Mouse (Mus musculus) frontal cortex, postnatal 14 days (tissue): ENCODE results near the gene Entpd8.

Source experiments
- DNase-seq, 2 experiments: peaks; one replicate each; pipeline ENCODE4 v3.0.0; 2022; ENCODE audit warnings: low spot score in 2 of 2

Entpd8 gene

GRCm38 (mm10) chr2:25095109-25095850 lies 15.2 kb downstream of the Entpd8 start, which contains the start of gene Noxa1:
Gene Noxa1, minus strand, starts transcription at chr2:25095149.
- DNase-seq, result no peak

GRCm38 (mm10) chr2:25098005-25098615 lies 18.0 kb downstream of the Entpd8 start:
- DNase-seq, result no peak

- DNase-seq, result peak in 1 of 2 experiments; percentile 30
Observed at GRCm38 (mm10) chr2:25098956-25099355, 18.9 kb downstream of the Entpd8 start.

- DNase-seq, result no peak
Observed at GRCm38 (mm10) chr2:25099703-25100102, 19.6 kb downstream of the Entpd8 start.

- DNase-seq, result no peak
Observed at GRCm38 (mm10) chr2:25104122-25104521, 24.0 kb downstream of the Entpd8 start.

DNA sequence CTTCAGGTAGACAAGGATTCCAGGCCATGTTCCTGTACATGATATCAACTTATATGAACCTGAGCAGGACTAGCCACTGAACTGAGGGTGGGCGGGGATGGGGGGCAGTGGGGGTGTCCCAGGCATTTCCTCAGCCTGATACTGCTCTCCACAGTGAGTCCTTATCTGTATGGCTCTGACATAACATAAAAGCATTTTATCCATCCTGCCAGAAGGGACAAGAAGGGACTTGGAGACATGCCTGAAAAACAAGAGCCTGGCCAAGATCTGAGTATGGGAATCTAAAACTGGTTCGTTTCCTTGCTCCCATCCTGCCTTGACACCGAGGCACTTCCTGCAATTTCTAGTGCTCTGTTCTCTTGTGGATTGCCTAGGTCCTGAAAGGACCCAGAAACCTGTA lies 25.9 kb downstream of the Entpd8 start:
- no peak for DNase-seq

GRCm38 (mm10) chr2:25109487-25109886 lies 29.4 kb downstream of the Entpd8 start:
- no peak for DNase-seq

DNA sequence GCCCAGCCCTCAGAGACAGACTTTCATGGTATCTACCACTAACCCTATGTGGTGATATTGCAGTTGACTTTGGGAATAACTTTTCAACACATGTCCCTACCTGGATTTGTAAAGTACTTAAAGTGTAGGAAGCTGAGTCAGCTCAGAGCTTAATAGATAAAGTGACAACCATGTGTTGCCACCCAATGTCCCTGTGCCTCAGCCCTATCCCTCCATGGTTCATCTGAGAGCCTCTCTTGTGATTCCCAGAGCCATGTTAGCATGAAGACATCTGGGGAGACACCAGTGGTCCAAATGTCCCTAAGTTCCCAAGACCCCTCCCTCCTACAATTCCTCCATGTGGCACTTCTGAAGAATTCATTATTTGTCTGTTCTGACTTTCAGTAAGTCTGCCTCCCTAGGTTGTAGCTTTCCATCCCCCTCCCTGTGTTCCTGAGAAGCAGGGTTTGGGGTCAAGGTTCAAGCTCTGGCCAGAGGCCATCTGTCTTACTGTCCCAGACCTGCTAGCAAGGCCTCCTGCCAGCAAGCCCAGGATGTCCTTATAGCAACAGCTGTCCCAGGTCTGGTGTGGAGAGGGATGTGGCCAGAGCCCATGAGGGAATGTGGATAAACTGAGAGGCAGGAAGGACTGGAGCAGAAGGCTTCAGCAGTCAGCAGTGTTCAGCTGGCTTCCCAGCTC lies 30.5 kb downstream of the Entpd8 start:
- no peak for DNase-seq

GRCm38 (mm10) chr2:25111184-25111791 lies 31.2 kb downstream of the Entpd8 start:
- no peak for DNase-seq

DNA sequence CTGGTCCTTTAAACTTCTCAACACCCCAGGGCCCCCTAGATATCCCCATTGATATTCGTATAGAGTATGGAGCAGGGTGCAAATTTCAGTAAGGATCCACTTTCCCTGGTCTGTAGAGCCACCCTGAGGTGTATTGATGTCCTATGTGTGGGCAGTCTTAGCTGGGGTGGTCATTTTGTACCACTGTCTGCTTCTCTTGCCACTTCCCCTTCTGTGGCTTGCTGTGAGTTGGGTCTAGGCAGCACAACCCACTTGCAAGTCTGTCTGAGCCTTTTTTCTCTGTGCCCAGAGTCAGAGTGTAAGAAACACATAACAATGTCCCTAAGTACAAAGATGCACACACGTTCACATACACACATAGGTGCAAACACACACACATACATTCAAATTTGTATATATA lies 34.2 kb downstream of the Entpd8 start:
- DNase-seq, result no peak

DNA sequence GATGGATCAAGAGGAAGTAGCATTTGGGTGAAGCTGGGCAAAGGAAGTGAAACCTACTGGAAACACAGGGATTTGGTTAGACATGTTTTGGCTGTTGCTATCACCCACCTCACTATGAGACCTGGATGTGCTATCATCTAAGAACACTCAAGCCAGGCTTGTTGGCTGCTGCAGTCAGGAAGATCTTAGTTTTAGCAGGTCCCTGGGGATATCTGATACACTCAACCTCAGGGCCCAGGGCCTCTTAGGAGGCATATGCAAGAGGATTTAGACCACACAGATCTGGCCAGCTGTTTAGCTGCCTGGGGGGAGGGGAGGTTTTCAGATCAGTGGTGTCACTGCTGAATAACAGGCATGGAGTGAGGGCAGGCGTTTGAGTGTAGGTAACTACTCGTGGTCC lies 35.3 kb downstream of the Entpd8 start:
- no peak for DNase-seq

GRCm38 (mm10) chr2:25120963-25121362 lies 40.9 kb downstream of the Entpd8 start:
- DNase-seq, result no peak

- no peak for DNase-seq
Observed at GRCm38 (mm10) chr2:25122666-25123065, 42.6 kb downstream of the Entpd8 start.

GRCm38 (mm10) chr2:25123527-25123926 lies 43.4 kb downstream of the Entpd8 start:
- no peak for DNase-seq

GRCm38 (mm10) chr2:25124411-25124810 lies 44.3 kb downstream of the Entpd8 start:
- no peak for DNase-seq

DNA sequence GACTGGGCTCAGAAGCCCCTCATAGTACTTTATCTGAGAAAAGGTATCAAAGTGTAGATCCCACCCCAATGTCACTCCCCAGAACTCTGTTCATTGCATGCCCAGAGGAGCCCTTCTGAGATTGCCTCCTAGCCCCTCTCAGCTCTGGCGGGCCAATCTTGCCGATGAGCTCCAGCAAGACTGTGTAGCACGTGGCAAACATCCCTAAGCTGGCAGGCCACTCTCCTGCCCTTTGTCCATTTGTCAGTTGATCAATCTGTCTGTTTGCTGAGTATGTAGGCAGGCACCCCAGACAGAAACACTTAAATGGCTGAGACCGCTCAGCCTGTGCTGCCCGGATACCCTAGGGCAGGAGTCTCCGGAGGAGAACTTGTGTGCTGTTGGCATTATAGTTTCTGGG lies 45.0 kb downstream of the Entpd8 start:
- no peak for DNase-seq

DNA sequence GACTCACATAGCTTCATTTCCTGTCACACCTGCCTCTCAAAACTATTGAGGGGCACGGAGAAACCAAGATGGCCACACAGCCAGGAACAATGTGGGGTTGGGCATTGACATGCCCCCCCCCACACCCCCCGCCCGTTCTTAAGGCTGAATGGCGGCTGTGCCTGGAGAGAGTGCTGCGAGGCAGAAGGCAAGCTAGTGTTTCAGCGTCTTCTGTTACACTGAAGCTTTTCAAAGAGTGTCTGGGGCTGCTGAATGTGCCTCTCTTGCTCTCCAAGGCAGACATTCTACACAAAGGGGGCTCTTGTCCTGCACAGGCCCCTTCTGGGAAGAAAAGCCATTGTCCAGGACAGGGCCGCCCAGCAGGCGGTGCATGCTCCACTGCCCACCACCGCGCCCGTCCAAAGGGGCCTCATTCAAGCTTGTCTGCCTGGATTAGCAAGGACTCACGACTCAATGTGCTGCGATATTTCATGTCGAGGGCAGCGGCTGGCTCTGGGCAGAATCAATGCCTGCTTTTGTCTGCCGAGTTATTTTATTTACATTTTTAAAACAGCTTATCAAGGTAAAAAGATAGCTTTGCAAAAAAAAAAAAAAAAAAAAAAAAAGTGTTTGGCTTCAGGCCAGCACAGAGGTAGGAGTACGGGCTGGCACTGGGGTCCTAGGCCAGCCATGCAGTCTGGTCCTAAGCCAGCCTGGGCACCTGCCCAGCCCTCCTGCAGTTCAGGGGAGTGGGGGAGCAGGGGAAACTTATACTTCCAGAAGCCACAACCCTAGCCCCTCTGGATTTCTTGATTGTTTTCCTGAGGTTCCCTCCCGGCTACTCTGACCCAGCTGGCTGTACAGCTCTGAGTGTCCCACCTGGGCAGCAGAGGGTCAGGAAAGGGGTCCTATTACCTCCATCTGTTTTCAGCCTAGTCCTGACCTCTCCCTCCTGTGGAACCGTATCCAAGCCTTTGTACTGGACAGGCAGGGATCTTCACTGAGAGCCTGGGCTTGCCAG lies 46.2 kb downstream of the Entpd8 start:
- peak; percentile 30 to 55 for DNase-seq

GRCm38 (mm10) chr2:25127206-25127605 lies 47.1 kb downstream of the Entpd8 start:
- DNase-seq, result no peak

- DNase-seq, result no peak
Observed at GRCm38 (mm10) chr2:25128072-25128471, 48.0 kb downstream of the Entpd8 start.

GRCm38 (mm10) chr2:25131601-25132000 lies 51.5 kb downstream of the Entpd8 start:
- DNase-seq, result no peak
